Mouse (Mus musculus) ES-E14 (cell line): ENCODE data around the gene Fam172a. TPM values are rescaled to one million over a fixed set of nuclear protein-coding genes. Genes with fewer than 3 reads are reported as not detected.
A peak's percentile ranks its signal among the peaks of the same experiment; 100 is the strongest.

Experiments used
- DNase-seq: peaks from one replicate; pipeline ENCODE4 v3.0.0-alpha.2; 2013; ENCODE audit warnings: low read depth, low spot score
- H3K27ac ChIP-seq: 2 replicates; pipeline ENCODE4 v1.5.1; 2012; ENCODE audit warnings: low read depth, mild to moderate bottlenecking, low read length, moderate library complexity, mixed read lengths; ENCODE audit not compliant: poor library complexity, insufficient read depth, severe bottlenecking
- H3K36me3 ChIP-seq: 2 replicates; pipeline ENCODE4 v1.6.1; 2012; ENCODE audit warnings: mild to moderate bottlenecking, low read length, moderate library complexity, mixed read lengths; ENCODE audit not compliant: control insufficient read depth, poor library complexity, insufficient read depth, severe bottlenecking
- H3K4me1 ChIP-seq, 2 experiments: fragments of 150-350 bp in 1 of 2; sonication (generic) in 1 of 2; 2 replicates each; pipeline ENCODE4 v1.6.1; 2012; ENCODE audit warnings: low read length in 2 of 2, mild to moderate bottlenecking in 1 of 2, mixed read lengths in 1 of 2; ENCODE audit not compliant: control insufficient read depth in 2 of 2, insufficient read depth in 2 of 2, poor library complexity in 1 of 2
- H3K4me3 ChIP-seq, 2 experiments: fragments of 150-350 bp in 1 of 2; sonication (generic) in 1 of 2; 2 replicates each; pipeline ENCODE4 v1.5.1; 2012; ENCODE audit warnings: low read length in 2 of 2, low read depth in 1 of 2, mild to moderate bottlenecking in 1 of 2, mixed read lengths in 1 of 2; ENCODE audit not compliant: insufficient read depth in 1 of 2, poor library complexity in 1 of 2, severe bottlenecking in 1 of 2
- H3K9ac ChIP-seq: 2 replicates; pipeline ENCODE4 v1.6.1; 2012; ENCODE audit warnings: low read depth, mild to moderate bottlenecking, low read length, mixed read lengths; ENCODE audit not compliant: poor library complexity, insufficient read depth, severe bottlenecking
- H3K9me3 ChIP-seq: fragments of 150-350 bp; sonication (generic); 2 replicates; pipeline ENCODE4 v1.6.1; 2012; ENCODE audit warnings: low read depth, mild to moderate bottlenecking, low read length; ENCODE audit not compliant: control insufficient read depth, insufficient read depth
- CHD2 ChIP-seq: IDR thresholded peaks from 2 replicates; pipeline ENCODE4 v1.6.1; 2014; ENCODE audit warnings: mild to moderate bottlenecking, low read depth, low read length, inconsistent platforms
- HCFC1 ChIP-seq: IDR thresholded peaks from 2 replicates; pipeline ENCODE4 v1.6.1; 2012; ENCODE audit warnings: low read length, inconsistent platforms, borderline replicate concordance; ENCODE audit not compliant: insufficient read depth
- MAFK ChIP-seq: IDR thresholded peaks from 2 replicates; pipeline ENCODE4 v1.6.1; 2014; ENCODE audit warnings: mild to moderate bottlenecking, low read depth, low read length, inconsistent platforms; ENCODE audit not compliant: insufficient read depth
- ZC3H11A ChIP-seq: IDR thresholded peaks from 2 replicates; pipeline ENCODE4 v1.6.1; 2012; ENCODE audit warnings: low read depth, mild to moderate bottlenecking, inconsistent platforms, low read length, borderline replicate concordance
- ZNF384 ChIP-seq: IDR thresholded peaks from 2 replicates; pipeline ENCODE4 v1.6.1; 2012; ENCODE audit warnings: low read depth, low read length, inconsistent platforms
- in situ Hi-C, 2 experiments: fragments of 600-800 bp; cut with MboI; formaldehyde crosslinking; loops; one replicate each; pipeline ENCODE4 v1.15.1; 2025; ENCODE audit warnings: low sequenced_read_pairs in 2 of 2, inconsistent platforms in 1 of 2; ENCODE audit not compliant: unreplicated experiment in 2 of 2
- total RNA-seq: library from RNA; depleted of rRNA; stranded (reverse); fragments of 300-350 nt; gene quantifications from 2 replicates; pipeline ENCODE4 v1.2.3, GENCODE M21; 2012

Fam172a gene
- total RNA-seq, 1 experiment: 8.7 TPM

DNA sequence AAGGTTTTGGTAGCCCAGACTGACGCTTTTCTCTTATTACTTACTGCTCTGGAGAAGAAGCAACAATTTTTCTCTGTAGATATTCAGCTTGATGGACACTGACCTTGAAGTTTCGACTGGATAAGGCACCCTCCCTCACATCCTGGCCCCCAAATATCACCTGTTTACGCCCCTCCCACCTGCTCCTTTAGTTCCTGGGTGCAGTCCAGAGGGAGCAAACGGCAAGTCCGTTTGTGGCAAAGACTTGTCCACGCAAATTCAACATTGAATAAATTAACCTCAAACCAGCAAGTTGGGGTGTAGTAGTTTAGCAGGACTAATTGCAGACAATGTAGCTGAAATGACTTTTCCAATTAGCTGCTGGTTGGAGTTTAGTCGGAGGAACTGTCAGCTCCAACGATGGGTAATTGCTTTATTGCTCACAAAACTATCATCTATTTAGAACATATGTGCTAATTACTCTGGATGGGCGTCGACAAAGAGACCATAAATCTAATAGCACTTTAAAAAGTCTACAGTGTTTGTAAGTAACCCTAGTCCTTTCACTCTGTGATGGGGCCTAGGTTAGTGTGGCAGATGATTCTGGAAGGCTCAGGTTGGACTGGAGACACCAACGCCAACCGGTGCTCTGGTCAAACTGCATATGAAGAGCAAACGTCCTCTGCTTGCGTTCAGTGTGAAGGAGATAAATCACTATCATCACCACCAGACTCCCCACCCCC lies 507.0 kb downstream of the Fam172a start:
- no peak for DNase-seq
- H3K27ac ChIP-seq: no peak overlapping the region
- H3K9me3 ChIP-seq: no peaks in the 10 kb centered on the region
- no peaks in the 10 kb centered on the region for H3K4me1 ChIP-seq
- no peak overlapping the region for H3K9ac ChIP-seq
- in situ Hi-C loops: no loop called here
- TF ChIP-seq MAFK (no peak), ZC3H11A (no peak), CHD2 (no peak), HCFC1 (no peak), ZNF384 (no peak)
- H3K4me3 ChIP-seq: no peak overlapping the region
- no peaks in the 10 kb centered on the region for H3K36me3 ChIP-seq

DNA sequence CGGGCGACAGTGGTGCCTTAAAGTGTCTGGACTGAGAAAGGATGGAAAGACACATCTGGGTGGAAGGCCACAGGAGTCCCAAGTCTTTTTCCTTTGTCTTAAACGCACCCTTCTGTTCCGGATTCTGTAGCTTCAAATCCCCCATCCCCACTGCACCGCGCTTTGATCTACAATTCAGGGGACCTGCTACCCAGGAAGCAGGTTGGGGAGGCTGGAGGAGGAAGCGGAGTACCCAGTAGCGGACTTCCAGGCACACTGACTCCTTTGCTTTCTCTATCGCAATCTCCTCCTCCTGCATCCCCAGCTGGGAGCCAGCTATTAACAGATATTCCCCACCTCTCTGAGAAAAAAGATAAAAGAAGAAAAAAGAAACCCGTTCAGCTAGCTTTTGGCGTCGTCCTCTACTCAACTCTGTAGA lies 507.8 kb downstream of the Fam172a start:
- no peak overlapping the region for H3K9ac ChIP-seq

GRCm38 (mm10) chr13:78210029-78210747 lies 508.4 kb downstream of the Fam172a start:
- DNase-seq: no peak
- no peaks in the 10 kb centered on the region for H3K36me3 ChIP-seq
- TF ChIP-seq HCFC1 (no peak), ZNF384 (no peak), ZC3H11A (no peak), CHD2 (no peak), MAFK (no peak)
- H3K9ac ChIP-seq: no peak overlapping the region
- H3K4me1 ChIP-seq: no peaks in the 10 kb centered on the region
- H3K4me3 ChIP-seq: peak overlapping the region; percentile 3 to 5; a peak in 3 of 4 replicates
- H3K27ac ChIP-seq: no peak overlapping the region
- in situ Hi-C loops: no loop called here
- no peaks in the 10 kb centered on the region for H3K9me3 ChIP-seq

More for the DNA sequence above, 507.8 kb downstream of the Fam172a start:
- Histone ChIP-seq H3K36me3 (no peaks in the 10 kb centered on the region), H3K4me1 (no peaks in the 10 kb centered on the region), H3K9me3 (no peaks in the 10 kb centered on the region), H3K4me3 (peak overlapping the region in 1 of 2 experiments; percentile 3; a peak in 2 of 4 replicates), H3K27ac (no peak overlapping the region)
- in situ Hi-C loops: no loop called here
- no peak for DNase-seq
- no peak for TF ChIP-seq MAFK
- TF ChIP-seq CHD2: no peak
- TF ChIP-seq ZC3H11A: no peak
- no peak for TF ChIP-seq ZNF384
- TF ChIP-seq HCFC1: no peak

DNA sequence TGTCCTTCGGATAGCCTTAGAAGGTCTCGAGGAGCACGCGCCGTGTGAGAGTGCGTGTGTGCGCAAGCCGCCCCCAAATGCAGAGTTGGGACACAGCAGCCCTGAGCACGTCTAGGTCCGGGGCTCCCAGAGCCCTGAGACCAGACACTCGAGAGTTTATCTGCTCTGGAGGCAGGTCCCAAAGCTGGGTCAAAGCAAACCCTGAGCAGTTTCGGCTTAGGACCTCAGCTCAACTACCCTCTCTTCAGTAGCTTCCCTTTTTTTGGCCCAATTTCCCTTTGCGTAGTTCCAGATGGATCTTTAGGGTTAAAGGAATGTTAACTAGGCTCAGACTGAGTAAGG lies 508.9 kb downstream of the Fam172a start:
- TF ChIP-seq MAFK (no peak), ZC3H11A (no peak), CHD2 (no peak), ZNF384 (no peak), HCFC1 (no peak)
- DNase-seq: no peak

More for the DNA sequence above, 508.9 kb downstream of the Fam172a start:
- Histone ChIP-seq H3K4me3 (peak overlapping the region; percentile 3 to 5; a peak in 2 of 4 replicates), H3K27ac (no peak overlapping the region), H3K36me3 (no peaks in the 10 kb centered on the region), H3K9ac (no peak overlapping the region), H3K9me3 (no peaks in the 10 kb centered on the region), H3K4me1 (no peaks in the 10 kb centered on the region)
- in situ Hi-C loops: no loop called here
